Mouse (Mus musculus) urinary bladder, postnatal 25 days (tissue): ENCODE measurements around the gene Mrpl42.
"Not testable (repeated sequence)": the region's sequence is repeated elsewhere in the genome, so short reads cannot be mapped to it uniquely, and the experiment has no call there.

ENCODE experiments used
- DNase-seq: peaks from one replicate; pipeline ENCODE4 v3.0.0; 2022; ENCODE audit warnings: low spot score

The Mrpl42 gene

GRCm38 (mm10) chr10:95501463-95502081 is at the start of gene Mrpl42:
Gene Mrpl42, minus strand, starts transcription at chr10:95501940.
- DNase-seq = peak; percentile 72

- no peak for DNase-seq
Measured at GRCm38 (mm10) chr10:95550506-95550905, 48.8 kb upstream of the Mrpl42 start.

- DNase-seq = not testable (repeated sequence)
Measured at GRCm38 (mm10) chr10:95549080-95549479, 47.3 kb upstream of the Mrpl42 start.

GRCm38 (mm10) chr10:95548154-95548826 is 46.5 kb upstream of the Mrpl42 start:
- no peak for DNase-seq

- no peak for DNase-seq
Measured at GRCm38 (mm10) chr10:95546178-95546577, 44.4 kb upstream of the Mrpl42 start.

GRCm38 (mm10) chr10:95545051-95545450 is 43.3 kb upstream of the Mrpl42 start:
- no peak for DNase-seq

- no peak for DNase-seq
Measured at GRCm38 (mm10) chr10:95544651-95545050, 42.9 kb upstream of the Mrpl42 start.

- no peak for DNase-seq
Measured at GRCm38 (mm10) chr10:95544004-95544403, 42.3 kb upstream of the Mrpl42 start.

GRCm38 (mm10) chr10:95543377-95543776 is 41.6 kb upstream of the Mrpl42 start:
- no peak for DNase-seq

GRCm38 (mm10) chr10:95542916-95543315 is 41.2 kb upstream of the Mrpl42 start:
- no peak for DNase-seq

- DNase-seq = no peak
Measured at GRCm38 (mm10) chr10:95539841-95540240, 38.1 kb upstream of the Mrpl42 start.

GRCm38 (mm10) chr10:95539260-95539659 is 37.5 kb upstream of the Mrpl42 start:
- no peak for DNase-seq

GRCm38 (mm10) chr10:95536222-95536541 is 34.4 kb upstream of the Mrpl42 start:
- no peak for DNase-seq

- no peak for DNase-seq
Measured at GRCm38 (mm10) chr10:95535399-95536221, 33.9 kb upstream of the Mrpl42 start.

GRCm38 (mm10) chr10:95533382-95533781 is 31.6 kb upstream of the Mrpl42 start:
- DNase-seq = no peak

- no peak for DNase-seq
Measured at GRCm38 (mm10) chr10:95532916-95533315, 31.2 kb upstream of the Mrpl42 start.

- no peak for DNase-seq
Measured at GRCm38 (mm10) chr10:95530551-95531121, 28.9 kb upstream of the Mrpl42 start.

GRCm38 (mm10) chr10:95526495-95527122 is 24.9 kb upstream of the Mrpl42 start:
- DNase-seq = no peak

GRCm38 (mm10) chr10:95525871-95526270 is 24.1 kb upstream of the Mrpl42 start:
- no peak for DNase-seq

- no peak for DNase-seq
Measured at GRCm38 (mm10) chr10:95525037-95525675, 23.4 kb upstream of the Mrpl42 start.

GRCm38 (mm10) chr10:95517656-95518055 is 15.9 kb upstream of the Mrpl42 start:
- DNase-seq = no peak
